Mouse (Mus musculus) myocyte (in vitro differentiated cells): Measurements from ENCODE around the gene Tnpo3.

Source experiments
- MAX ChIP-seq: IDR thresholded peaks from one replicate; pipeline ENCODE4 v1.6.1; 2011; ENCODE audit warnings: low read depth, mild to moderate bottlenecking, control low read depth
- MYOG ChIP-seq, 3 experiments: IDR thresholded peaks; one replicate each; pipeline ENCODE4 v1.6.1; 2011; ENCODE audit warnings: control low read depth in 2 of 3, low read depth in 2 of 3, mild to moderate bottlenecking in 2 of 3; ENCODE audit not compliant: insufficient read length in 2 of 3, control insufficient read depth in 1 of 3, insufficient read depth in 1 of 3
- POLR2A ChIP-seq: IDR thresholded peaks from one replicate; pipeline ENCODE4 v1.6.1; 2011; ENCODE audit warnings: low read depth, mild to moderate bottlenecking, control low read depth, moderate library complexity; ENCODE audit not compliant: insufficient read length
- POLR2AphosphoS2 ChIP-seq: IDR thresholded peaks from one replicate; pipeline ENCODE4 v1.6.1; 2011; ENCODE audit warnings: low read depth, control low read depth; ENCODE audit not compliant: insufficient read length
- USF1 ChIP-seq: IDR thresholded peaks from one replicate; pipeline ENCODE4 v1.6.1; 2011; ENCODE audit warnings: low read depth, mild to moderate bottlenecking, control low read depth, moderate library complexity

DNA sequence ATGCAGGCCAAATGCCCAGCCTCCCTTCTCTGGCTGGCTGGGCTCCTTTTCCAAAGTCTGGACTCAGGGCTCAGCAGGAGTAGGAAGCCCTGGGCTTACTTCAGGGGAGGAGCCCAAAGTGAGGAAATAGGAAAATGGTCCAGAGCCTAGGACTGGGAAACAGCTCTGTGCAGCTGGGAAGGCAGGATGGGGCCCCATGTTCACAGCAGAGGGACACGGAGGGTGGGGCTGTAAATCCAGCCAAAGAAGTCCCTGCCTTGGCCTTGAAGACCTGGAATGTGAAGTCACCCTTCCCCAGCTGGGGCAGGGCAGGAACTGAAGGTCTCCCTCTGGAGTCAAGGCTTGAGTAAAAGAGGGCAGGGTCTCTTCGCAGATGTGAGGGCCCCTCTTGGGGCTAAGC, 100.6 kb downstream of the Tnpo3 start:
- TF ChIP-seq POLR2AphosphoS2 (no peak), POLR2A (no peak), USF1 (no peak), MYOG (IDR thresholded peaks at IDR 0.05; ENCODE audit: control insufficient read depth in 1 of 3, insufficient read depth in 1 of 3, insufficient read length in 2 of 3, low read depth in 2 of 3) (no peak), MAX (no peak)
